Mouse (Mus musculus): ENCODE data around the gene Arsb. TPM values are rescaled to one million over a fixed set of nuclear protein-coding genes. Genes with fewer than 3 reads are reported as not detected.

Gene Arsb
- total RNA-seq, 1 experiment from 2014 or later: 41.9 TPM

DNA sequence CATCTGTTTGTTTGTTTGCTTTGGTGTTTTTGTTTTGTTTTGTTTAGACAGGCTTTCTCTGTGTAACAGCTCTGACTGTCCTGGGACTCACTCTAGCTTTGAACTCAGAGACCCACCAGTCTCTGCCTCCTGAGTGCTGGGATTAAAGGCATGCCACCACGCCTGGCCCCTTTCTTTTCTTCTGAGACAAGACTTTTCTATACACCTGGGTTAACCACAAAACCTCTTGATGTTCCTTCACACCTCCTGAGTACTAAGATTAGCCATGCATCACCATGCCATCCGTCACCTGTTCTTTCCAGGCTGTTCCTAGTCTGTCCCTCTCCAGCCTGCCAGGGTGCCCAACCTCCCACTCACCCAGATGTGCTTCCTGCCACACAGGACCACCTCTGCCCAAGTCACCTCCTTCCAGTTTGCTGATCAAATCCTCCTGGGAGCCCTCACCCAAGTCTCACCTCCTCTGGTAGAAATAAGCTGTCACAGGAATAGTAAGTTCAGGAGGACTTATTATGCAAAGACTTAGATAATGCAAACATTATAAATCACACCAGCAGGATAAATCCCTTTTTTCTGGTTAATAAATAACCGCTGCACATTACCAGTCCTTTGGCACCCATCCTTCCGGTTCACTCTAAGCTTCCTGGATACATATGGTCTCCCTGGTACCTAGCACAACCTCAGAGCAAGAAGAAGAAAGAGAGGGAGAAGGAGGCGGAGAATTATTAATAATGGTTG, 150.6 kb downstream of the Arsb start:
- DNase-seq: no peak

DNA sequence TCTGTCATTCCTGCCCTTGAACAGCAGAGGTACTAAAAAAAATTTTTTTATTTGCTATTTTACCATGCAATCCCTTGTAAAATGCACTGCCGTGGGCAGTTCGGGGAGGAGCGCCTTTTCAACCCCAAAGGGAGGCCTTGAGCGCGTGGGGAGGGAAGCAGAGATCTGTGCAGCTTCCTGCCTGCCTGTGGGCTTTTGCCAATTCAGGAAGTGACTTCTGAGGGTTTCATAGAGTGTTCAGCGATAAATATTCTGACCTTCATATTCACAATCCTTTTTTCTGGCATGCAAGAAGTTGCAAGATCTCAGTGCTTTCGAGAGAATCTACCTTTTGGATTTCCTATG, 151.1 kb downstream of the Arsb start:
- DNase-seq: peak; percentile 59

- DNase-seq: no peak
Observed at GRCm38 (mm10) chr13:93924735-93925432, 153.5 kb downstream of the Arsb start.

- DNase-seq: no peak
Observed at GRCm38 (mm10) chr13:93930561-93931340, 159.3 kb downstream of the Arsb start.

- DNase-seq: peak; percentile 63
Observed at GRCm38 (mm10) chr13:93936455-93936854, 165.0 kb downstream of the Arsb start.

DNA sequence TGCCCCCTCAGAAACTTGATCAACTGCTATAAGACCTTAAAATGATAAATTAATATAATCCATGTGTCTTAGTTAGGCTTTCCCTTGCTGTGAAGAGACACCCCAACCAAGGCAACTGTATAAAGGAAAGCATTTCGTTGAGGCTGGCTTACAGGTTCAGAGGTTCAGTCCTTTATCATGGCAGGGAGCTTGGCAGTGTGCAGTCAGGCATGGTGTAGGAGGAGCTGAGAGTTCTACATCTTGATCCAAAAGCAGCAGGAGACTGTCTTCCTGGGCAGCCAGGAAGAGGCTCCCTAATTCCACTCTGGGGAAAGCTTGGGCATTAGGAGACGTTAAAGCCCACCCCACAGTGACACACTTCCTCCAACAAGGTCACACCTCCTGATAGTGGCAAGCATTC, 166.7 kb downstream of the Arsb start:
- DNase-seq: no peak

GRCm38 (mm10) chr13:93939363-93940127, 168.1 kb downstream of the Arsb start:
- peak; percentile 46 for DNase-seq

GRCm38 (mm10) chr13:93940742-93941531, 169.5 kb downstream of the Arsb start:
- no peak for DNase-seq

GRCm38 (mm10) chr13:93950996-93951395, 179.6 kb downstream of the Arsb start:
- DNase-seq: peak; percentile 11

GRCm38 (mm10) chr13:93951555-93951954, 180.1 kb downstream of the Arsb start:
- no peak for DNase-seq

- peak; percentile 19 for DNase-seq
Observed at GRCm38 (mm10) chr13:93952466-93952865, 181.0 kb downstream of the Arsb start.

DNA sequence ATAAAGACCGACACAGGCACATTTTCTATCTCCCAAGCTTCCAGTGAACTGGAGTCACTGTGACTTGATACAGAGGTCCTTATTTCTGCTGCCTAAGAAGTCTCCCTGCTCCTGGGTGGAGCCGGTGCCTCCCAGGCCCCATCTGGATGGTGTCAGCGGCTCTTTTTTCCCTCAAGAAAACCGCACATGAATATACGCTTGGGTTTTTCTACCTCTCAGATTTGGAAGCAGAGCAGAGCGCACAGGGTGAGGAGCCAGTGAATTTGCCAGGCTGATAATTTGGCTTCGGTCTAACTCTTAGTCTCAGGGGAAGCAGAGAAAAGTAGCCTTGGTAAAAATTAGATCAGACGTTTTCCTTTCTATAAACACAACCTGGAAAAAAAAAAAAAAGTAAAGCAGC, 186.5 kb downstream of the Arsb start:
- DNase-seq: no peak

GRCm38 (mm10) chr13:93966271-93966670, 194.8 kb downstream of the Arsb start:
- DNase-seq: no peak

- DNase-seq: peak; percentile 73
Observed at GRCm38 (mm10) chr13:93967138-93967537, 195.7 kb downstream of the Arsb start.

DNA sequence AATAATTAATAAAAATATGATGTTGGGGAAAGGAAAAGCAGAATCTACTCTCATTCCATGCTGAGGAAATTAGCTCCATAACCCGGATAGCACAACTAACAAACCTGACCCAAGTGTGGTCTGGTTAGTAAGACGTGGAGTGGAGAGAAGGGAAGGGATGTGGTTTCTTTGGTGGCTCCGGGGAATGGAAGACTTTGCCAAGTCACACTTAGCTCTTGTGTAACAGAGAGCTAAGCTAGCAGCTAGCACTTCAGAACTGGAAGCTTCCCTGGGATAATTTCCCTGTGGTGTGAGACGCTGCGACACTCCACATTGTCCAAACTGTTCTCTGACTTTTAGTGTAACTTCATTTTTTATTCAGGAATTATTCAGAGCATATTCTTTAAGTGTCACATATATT, 198.7 kb downstream of the Arsb start:
- DNase-seq: no peak

- no peak for DNase-seq
Observed at GRCm38 (mm10) chr13:93972423-93972822, 201.0 kb downstream of the Arsb start.

- DNase-seq: peak; percentile 56
Observed at GRCm38 (mm10) chr13:93975668-93976067, 204.2 kb downstream of the Arsb start.

DNA sequence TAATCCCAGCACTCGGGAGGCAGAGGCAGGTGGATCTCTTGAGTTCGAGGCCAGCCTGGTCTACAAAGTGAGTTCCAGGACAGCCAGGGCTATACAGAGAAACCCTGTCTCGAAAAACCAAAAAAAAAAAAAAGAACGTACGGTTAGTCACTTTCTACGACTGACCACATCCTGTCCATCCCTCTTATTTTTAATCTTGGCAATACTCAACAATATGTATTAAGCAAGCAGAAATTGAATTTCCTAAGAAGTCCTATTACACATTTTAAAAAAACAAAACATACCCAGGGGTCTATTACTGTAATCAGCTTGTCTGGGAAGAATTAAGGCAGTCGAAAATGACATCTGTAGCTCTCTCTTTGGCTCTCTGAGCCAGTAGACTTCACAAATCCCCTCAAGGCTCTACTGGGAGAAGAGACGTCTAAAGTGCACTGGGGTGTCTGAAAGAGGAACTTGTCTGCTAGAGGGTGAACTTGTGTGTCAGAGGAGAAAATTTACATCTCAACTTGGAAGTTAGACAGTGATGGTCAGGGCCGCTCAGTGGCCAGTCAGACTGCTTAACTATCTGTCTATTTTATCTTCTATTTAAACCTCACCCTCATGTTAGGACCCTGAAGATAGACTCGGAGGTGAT, 205.6 kb downstream of the Arsb start:
- DNase-seq: no peak

GRCm38 (mm10) chr13:93978703-93979495, 207.5 kb downstream of the Arsb start:
- no peak for DNase-seq

- DNase-seq: no peak
Observed at GRCm38 (mm10) chr13:93979754-93980153, 208.3 kb downstream of the Arsb start.
